Mouse (Mus musculus) hindbrain, embryonic 14.5 days (tissue): ENCODE results near the gene Rab22a. TPM values are rescaled to one million over a fixed set of nuclear protein-coding genes. Genes with fewer than 3 reads are reported as not detected.

ENCODE experiments used
- ATAC-seq: fragments of 200-750 bp; cut with Nextera tagmentation; 2 replicates; pipeline ENCODE4 v1.8.0; 2017; ENCODE audit warnings: moderate number of reproducible peaks, mild to moderate bottlenecking, moderate TSS enrichment, moderate library complexity; ENCODE audit not compliant: low FRiP score
- DNase-seq: peaks from one replicate; pipeline ENCODE4 v3.0.0-alpha.2; 2015; ENCODE audit warnings: low spot score
- H3K27ac ChIP-seq: fragments of 300-500 bp; sonication (generic); 2 replicates; pipeline ENCODE4 v1.5.1; 2014; ENCODE audit warnings: mild to moderate bottlenecking, moderate library complexity
- H3K27me3 ChIP-seq: fragments of 300-500 bp; sonication (generic); 2 replicates; pipeline ENCODE4 v1.6.1; 2014; ENCODE audit warnings: mild to moderate bottlenecking, low read length, mixed read lengths; ENCODE audit not compliant: control insufficient read depth, insufficient read depth
- H3K36me3 ChIP-seq: fragments of 300-500 bp; sonication (generic); replicated peaks from 2 replicates; pipeline ENCODE4 v1.6.1; 2014; ENCODE audit not compliant: control insufficient read depth, insufficient read depth
- H3K4me1 ChIP-seq: fragments of 300-500 bp; sonication (generic); replicated peaks from 2 replicates; pipeline ENCODE4 v1.6.1; 2014; ENCODE audit warnings: antibody characterized with exemption, low read length, mixed read lengths; ENCODE audit not compliant: control insufficient read depth, insufficient read depth
- H3K4me2 ChIP-seq: fragments of 300-500 bp; sonication (generic); replicated peaks from 2 replicates; pipeline ENCODE4 v1.6.1; 2014; ENCODE audit warnings: mild to moderate bottlenecking, moderate library complexity
- H3K4me3 ChIP-seq: fragments of 300-500 bp; sonication (generic); replicated peaks from 2 replicates; pipeline ENCODE4 v1.5.1; 2014; ENCODE audit warnings: mild to moderate bottlenecking, low read length
- H3K9ac ChIP-seq: fragments of 300-500 bp; sonication (generic); 2 replicates; pipeline ENCODE4 v1.6.1; 2014
- H3K9me3 ChIP-seq: fragments of 300-500 bp; sonication (generic); 2 replicates; pipeline ENCODE4 v1.6.1; 2016; ENCODE audit warnings: low read length; ENCODE audit not compliant: control insufficient read depth
- WGBS: fragments of 180-500 bp; shearing (Covaris S2); extraction: QIAGEN DNeasy Blood & Tissue Kit; methylation state at CpG from one replicate; pipeline ENCODE4 v1.1.7; 2014; 5-methylcytosine and 5-hydroxymethylcytosine counted together
- microRNA-seq: library from miRNA; unstranded; fragments of <30 nt; microRNA quantifications from one replicate; pipeline ENCODE4, GENCODE M21; 2016
- polyA plus RNA-seq: library from polyadenylated mRNA; unstranded; fragments of >200 nt; fragmentation: Nextera tagmentation; extraction: Ambion mirVana; gene quantifications from 2 replicates; pipeline ENCODE4 v1.2.1, GENCODE M21; 2014

Gene Rab22a
- polyA plus RNA-seq, 1 experiment from 2014 or later: 38.0 TPM

DNA sequence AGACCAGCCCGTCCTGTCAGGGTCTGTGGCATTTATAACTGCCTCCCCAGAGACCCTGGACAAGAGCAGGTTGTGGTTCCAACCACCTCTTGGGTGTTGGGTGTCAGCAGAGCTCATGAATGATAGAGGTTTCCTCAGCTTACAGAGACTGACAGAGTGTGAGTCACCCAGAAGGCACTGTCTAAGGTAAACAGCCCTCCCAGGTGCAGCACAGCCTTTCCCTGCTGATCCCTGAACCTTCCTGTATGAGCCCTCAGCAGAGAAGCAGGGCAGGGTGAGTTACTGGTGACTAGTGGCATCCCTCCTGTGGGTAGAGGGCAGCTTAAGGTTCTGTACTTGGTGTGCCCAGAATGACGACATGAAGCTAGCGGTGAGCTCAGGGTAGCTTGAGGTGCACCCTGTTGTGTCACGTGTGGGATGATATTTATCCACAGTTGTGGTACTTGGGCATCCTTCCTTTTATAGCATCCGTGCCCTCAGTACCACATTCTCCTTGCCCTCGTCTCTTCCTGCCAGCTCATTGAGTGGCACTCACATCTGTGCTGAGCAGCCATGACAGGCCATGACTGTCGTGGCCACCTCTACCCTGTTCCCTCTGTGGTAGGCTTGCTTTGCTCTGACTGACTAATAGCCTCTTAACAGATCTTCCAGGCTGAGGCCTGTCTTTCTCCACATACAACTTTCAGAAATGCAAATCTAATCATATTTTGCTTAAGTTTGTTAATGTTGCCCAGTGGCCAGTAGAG is 84.7 kb downstream of the Rab22a start:
- Histone ChIP-seq H3K36me3 (no peaks in the 10 kb centered on the region), H3K9me3 (peaks cover 13% of the 10 kb centered on the region; the same call in 1 of the 2 replicates)
- 91% methylated on average over 7 of the region's 7 CpGs for WGBS

DNA sequence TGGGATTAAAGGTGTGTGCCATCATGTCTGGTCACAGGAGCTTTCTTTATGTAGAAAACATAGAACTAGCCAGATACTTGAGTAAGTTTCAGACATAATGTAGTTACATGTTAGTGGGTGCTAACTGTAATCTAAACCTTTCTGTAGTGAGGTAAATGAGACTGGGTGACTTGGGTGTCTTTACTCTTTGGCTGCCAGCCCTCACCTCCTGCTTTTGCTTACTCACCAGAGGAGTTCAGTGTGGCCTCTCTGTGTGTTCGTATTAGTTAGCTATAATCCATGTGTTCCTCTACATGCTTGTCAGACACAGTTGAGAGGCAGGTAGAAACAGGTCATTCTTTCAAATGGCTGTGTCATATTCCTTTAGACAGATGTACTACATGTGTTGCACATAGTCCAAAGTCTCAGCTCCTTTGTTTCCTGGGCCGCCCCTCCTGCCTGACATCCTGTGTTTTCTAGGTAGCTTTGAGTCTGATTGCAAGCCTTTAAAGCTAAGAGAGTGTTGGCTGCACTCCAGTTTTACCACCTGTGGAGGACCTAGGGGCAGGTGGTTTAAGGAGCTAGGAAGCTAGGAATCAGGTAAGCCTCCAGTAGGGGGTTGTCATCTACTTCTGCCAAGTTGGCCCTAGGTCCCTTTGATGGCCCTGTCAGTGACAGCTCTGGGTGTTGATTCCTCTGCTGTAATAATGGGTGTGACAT is 89.5 kb downstream of the Rab22a start:
- Histone ChIP-seq H3K9ac (no peak overlapping the region), H3K4me2 (no peak overlapping the region), H3K9me3 (peaks cover 13% of the 10 kb centered on the region; the same call in 1 of the 2 replicates), H3K27me3 (no peaks in the 10 kb centered on the region), H3K4me1 (no peaks in the 10 kb centered on the region), H3K27ac (no peak overlapping the region), H3K4me3 (no peak overlapping the region), H3K36me3 (no peaks in the 10 kb centered on the region)
- no peak for DNase-seq
- 91% methylated on average over 2 of the region's 2 CpGs for WGBS
- ATAC-seq: no peak

More for the DNA sequence above, 84.7 kb downstream of the Rab22a start:
- Histone ChIP-seq H3K4me3 (no peak overlapping the region), H3K27me3 (no peaks in the 10 kb centered on the region), H3K4me2 (no peak overlapping the region), H3K9ac (no peak overlapping the region), H3K27ac (no peak overlapping the region), H3K4me1 (peaks cover 9% of the 10 kb centered on the region; the same call in 1 of the 2 replicates)
- DNase-seq: no peak
- ATAC-seq: no peak

- Histone ChIP-seq H3K4me2 (no peak overlapping the region), H3K27ac (peak overlapping the region; percentile 38; the same call in 1 of the 2 replicates), H3K36me3 (no peaks in the 10 kb centered on the region), H3K9ac (no peak overlapping the region), H3K4me3 (no peak overlapping the region), H3K27me3 (no peaks in the 10 kb centered on the region), H3K9me3 (no peaks in the 10 kb centered on the region), H3K4me1 (peaks cover 22% of the 10 kb centered on the region)
- ATAC-seq (peak; percentile 24; the same call in 1 of the 2 replicates), DNase-seq (no peak)
- 21% methylated on average over 8 of the region's 8 CpGs for WGBS
Observed at GRCm38 (mm10) chr2:173755433-173756144, 96.0 kb downstream of the Rab22a start.

Small RNA genes within 50 kb of the gene (microRNA-seq; reads per million reads assigned to microRNA genes)
- gene Mir6340: not detected

Other genes with a start within 250 kb of the Rab22a start
- gene 1700021F07Rik, start 137.2 kb upstream of the Rab22a start, polyA plus RNA-seq: not detected in 2 replicates
- gene Ankrd60, start 81.4 kb upstream of the Rab22a start, polyA plus RNA-seq: not detected in 2 replicates
- not detected in 2 replicates for gene 1700010B08Rik, start 59.7 kb downstream of the Rab22a start, polyA plus RNA-seq
- gene Vapb, start 77.8 kb downstream of the Rab22a start, polyA plus RNA-seq: 14.1 and 19.1 TPM in 2 replicates